Mouse (Mus musculus) layer of hippocampus, adult 18-20 months (tissue): ENCODE measurements at regions not wholly inside any gene's neighbourhood (a gene's known extent, or its start where the extent isn't known, plus 50 kb on each side); places are given as distances from the start of the nearest gene placed in this dataset.

Experiments used
- DNase-seq, 2 experiments: peaks; one replicate each; pipeline ENCODE4 v3.0.0; 2022; ENCODE audit warnings: low spot score in 2 of 2

DNA sequence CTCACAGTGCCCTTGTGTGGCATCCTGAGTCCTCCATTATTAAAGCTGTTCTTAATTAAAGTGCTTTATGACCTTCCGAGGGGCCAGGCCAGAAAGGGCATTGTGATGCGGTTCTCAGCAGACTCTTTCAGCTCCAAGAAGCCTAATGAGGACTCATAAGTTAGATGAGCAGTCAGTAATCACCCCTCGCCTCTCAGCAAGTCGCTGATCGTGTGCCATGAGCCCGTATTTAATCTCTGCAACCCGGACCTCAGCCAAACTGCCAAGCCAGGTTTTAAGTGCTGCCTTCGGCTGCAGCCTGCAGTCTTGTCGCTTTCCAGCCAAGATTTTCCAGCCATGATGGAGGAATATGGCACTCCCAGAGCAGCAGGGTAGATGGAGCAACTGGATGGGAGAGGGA, 56.1 kb upstream of the Rbfox1 start:
- no peak for DNase-seq

DNA sequence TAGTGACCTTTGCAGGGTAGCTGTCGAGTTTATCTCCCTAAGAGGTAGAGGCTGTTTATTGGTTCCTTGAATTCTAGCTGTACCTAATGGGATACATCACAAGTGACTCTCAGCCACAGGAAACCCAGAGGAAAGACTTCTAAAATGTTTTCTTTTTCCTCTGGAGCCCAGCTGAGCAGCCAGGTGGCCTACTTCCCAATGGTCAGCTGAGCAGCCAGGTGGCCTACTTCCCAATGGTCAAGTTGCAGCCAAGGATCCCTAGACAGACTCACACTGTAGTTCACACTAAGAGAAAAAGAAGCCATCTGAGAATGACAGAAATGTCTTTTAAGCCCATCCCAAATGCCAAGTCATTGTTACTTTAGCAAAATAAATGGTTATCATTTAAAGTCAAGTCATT, 61.8 kb upstream of the Rbfox1 start:
- no peak for DNase-seq

DNA sequence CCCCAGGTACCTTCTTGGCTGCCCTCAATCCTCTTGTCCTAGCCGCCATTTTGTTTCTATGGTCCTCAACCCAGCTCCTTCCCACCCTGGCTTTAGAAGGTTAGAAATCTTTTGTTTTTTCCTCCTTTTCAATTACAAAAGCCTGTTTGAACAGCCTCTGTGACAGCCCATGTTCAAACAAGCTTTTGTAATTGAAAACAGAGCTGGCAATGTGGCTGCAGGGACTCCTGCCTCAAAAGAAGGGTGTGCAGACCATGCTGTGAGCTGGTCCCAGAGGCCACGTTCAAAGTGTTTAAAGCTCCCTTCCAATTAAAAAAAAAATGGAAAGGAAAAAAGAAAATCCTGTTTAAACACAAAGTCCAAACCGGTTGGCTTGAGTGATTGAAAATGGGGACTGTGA, 68.0 kb upstream of the Rbfox1 start:
- DNase-seq: no peak

DNA sequence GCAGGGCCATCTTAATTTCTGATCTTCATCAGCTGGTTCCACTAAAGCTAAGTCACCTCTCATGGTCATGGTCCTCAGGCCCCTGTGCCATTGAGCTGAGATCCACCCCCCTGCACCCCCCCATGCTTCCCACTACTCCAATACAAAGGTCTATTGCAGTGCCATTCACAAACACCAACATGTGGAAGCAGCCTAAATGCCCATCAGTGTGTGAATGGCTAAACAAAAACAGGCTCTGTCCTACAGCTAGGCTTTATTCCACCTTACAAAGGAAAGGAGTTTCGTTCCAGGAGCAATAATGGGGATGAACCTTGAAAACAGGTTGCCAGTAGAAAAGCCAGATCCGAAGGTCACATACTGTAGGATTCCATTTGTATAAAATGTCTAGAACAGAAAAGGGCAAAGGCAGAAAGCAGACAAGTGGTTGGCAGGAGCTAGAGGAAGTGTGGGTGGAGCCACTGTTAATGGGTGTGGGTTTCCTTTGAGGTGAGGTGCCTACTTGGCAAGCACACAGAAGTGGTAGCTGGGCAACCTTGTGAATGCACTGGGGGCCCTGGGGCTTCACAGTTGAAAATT, 72.8 kb upstream of the Rbfox1 start:
- DNase-seq: no peak

DNA sequence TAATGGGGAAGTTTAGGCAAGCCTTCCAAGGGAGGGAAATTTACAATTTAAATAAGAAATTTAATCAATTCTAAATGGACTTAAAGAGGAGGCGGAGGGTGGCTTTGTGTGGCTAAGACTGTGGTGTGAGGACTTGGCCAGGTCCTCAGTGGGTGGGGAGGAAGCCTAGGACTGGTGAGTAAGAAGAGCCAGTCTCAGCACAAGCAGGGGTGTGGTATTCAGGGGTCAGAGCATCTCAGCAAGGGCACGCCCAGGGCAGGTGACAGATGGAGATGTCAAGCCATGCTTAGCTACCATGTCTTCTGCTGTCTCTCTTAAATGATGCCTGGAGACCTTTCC, 73.5 kb upstream of the Rbfox1 start:
- DNase-seq: no peak

DNA sequence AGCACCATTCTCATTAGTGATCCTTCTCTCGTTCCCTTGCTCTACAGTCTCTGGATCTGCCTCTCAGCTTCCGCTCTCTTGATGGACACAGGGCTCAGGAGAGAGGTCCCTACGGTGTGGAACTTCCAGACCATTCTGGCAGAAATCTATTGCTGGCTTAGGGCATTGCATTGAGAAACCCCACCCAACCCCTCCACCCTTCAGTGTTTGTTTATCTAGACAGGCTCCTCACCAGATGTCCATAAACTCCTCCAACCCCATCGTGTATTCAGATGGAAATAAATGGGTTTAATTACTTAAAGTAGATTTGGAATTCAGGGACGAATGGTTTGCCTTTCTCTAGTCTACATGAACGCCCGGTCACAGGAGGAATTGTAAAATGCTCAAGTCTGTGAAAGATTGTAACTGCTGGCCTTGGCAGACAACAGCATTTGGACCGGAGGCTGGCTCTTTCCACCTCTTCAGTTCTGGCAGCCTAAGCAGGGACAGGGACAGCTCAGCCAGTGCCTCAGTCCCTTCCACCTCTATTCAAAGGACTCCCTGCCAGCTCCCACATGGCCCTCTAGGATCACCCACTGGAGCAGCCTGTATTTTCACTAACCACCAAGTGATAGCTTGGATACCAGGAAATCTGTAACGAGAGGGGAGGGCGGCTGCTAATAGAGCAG, 74.0 kb upstream of the Rbfox1 start:
- no peak for DNase-seq

DNA sequence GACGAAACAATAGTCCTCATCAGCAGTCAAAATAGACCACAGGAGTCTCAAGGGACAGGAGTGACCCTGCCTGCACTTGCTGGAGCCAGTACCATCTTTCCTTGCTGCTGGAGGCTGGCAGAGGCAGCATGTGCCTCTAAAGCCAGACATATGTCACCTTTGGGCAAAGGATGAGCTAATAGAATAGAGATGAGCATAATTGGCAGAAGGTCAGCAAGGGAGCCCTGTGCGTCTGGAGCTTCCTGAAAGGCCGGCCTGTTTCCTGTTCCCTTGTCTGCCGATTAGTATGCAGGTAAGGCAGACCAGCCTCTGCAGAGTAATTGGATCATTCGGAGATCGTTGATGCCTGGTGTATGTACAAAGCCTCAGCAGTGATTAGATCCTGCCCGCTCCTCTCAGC, 87.0 kb upstream of the Rbfox1 start:
- no peak for DNase-seq

DNA sequence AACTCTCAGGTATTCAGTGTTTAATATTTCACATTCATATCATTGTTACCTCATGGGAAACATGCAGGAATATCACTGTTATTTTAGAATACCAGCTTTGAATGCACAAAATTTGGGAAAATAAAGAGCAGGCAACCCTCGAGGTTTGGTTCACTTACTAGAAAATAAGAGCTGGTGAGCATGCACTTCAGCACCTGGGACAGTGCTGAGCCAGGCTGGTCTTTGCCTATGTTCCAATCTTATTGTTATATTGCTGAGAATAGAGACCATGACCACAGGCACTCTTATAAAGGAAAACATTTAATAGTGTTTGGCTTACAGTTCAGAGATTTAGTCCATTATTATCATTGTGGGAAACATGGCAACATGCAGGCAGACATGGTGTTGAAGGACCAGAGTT, 92.9 kb upstream of the Rbfox1 start:
- DNase-seq: no peak

DNA sequence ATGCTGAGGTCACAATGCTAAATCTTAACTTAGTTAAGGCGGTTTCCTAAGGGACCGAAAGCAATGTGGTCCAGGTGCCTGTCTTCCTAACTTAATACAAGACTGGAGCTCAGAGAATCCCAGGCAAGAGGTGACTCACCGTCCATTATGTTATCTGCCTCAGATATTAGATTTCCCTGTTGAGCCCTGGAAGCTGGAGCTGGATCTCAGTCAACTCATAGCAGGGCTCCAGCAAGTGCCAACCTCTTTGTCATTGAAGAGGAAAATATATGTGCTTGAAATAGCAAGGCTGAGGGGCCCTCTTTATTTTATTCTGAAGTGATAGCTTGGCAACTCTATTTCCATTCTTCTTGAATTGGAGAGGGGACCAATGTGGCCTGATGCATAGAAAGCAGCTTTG, 95.0 kb upstream of the Rbfox1 start:
- no peak for DNase-seq

DNA sequence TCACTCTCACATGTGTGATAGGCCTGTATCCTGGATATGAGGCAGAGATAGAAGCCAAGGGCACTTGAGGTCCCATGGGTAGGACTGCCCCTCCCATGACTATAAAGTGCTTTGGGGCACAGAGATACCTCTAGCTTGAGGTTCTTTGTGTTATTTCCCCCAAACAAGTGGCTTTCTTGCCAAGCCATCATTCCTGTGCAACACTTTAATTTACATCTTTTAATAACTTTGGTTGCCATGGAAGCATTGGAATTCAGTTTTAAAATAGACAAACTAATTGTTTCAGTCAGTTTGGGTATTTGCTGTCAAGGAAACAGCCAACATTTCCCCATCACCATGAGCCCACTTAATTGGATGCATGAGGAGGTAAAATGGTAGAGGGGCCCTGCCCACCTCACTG, 97.9 kb upstream of the Rbfox1 start:
- DNase-seq: peak in 1 of 2 experiments; percentile 52

DNA sequence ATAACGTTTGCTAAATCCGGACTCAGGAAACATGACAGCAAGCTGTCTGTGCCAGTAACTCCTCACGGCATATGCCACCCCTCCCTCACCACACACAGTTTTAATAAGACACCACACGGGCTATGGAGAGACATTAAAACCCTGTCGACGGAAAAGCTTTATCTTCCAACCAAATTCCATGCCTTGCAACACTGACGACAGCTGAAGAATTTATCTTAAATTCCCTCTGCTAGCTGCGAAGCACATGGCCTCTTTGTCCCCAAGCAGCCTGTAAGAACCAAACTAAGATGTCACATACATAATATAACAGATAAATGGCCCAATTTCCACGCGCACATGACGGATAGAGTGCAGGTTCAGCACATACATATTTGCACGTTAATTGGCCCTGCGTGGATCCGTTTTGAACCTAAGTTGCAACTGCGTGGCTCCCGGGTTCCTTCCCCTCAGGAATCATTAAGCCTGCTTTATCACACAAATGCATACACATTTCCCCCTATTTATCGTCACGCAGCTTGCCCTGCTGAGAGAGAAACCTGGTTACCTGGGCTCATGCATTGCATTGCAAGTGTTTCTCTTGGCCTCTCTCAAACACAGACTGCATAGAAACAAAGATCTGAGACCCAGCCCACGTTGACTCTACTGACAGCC, 118.3 kb upstream of the Rbfox1 start:
- peak; percentile 82 to 90 for DNase-seq

DNA sequence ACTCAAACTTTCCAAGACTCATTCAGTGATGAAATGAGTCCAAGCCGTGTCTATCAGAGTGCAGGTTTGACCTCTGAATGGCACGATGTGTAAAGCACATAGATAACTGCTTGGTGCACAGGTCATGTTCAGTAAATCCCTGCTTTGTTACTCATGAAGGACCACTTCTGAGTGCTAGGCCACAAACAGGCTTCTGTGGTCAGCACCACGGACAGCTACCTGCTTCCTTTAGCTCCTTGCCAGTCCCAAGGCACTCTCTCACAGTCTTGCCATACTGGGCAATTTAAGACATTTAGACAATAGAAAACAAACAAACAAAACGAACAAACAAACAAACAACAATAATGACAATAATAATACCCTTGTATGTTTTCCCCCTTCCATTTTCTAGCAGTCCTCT, 120.0 kb upstream of the Rbfox1 start:
- no peak for DNase-seq

DNA sequence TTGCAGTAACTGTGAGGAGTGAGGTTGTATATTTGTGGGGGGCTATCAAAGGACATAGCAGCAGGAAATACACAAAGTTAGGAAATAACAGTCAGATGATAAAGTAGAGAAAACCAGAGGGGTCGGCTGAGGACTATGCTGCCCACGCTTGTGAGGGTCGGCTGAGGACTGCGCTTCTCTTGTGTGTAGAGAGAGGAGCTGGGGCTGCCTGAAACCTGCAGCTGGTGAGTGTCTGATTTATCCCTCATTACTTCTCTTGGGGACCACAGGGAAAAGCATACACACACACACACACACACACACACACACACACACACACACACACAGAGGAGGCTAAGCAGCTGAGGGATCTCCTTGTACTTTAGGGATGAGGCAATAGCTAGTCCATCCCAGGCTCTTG, 124.3 kb upstream of the Rbfox1 start:
- no peak for DNase-seq

DNA sequence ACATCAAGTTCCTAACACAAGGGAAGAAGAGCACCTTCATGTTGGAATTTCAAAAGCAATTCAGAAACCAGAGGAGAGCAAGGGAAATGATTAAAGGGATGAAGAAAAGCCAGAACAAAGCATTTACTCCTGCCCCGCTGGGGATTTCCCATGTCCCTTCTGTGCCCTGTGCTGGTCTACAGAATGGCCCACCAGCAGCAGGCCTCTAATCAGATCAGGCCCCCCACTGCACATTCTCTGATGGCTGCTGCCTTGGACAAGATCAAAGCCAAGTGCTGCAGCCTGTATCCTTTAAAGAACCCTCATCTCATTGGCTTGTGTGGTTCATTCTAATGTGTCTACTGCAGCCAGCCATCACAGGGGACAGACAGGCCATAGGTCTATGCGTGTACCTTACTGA, 126.1 kb upstream of the Rbfox1 start:
- DNase-seq: no peak

DNA sequence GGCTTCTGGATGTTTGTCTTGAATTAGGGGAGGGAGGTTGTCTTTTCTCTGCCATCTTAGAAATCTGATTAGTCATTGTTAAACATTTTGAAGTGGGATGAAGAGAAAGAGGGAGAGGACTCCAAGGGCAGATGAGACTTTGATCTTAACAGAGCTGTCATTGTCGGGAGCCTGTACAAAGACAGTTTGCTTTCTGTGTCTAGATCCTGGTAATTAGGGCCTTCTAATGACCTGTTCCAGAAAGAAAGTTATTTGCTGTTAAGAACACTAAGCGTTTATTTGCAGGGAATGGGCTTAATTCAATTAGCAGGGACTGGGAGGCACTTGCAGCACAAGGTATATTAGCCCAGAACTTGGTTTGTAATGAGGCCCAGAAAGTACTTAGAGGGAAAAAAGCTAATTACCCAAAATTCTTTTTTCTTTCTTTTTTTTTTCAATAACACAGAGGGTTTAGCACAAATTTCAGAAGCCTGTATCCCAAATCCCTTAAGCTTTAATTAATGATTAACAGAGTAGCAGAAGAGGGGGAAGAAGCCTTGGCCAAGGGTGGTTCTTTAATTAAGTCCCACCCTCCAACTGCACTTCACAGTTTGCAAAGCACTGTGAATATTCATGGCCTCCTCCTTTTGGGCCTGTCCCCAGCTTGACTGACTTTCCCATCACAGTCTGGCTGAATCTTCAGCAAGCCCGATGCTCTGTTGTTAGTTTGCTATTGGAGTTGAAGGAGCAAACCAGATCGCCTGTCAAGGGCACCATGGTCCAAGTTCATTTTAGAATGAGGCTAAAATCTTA, 142.2 kb upstream of the Rbfox1 start:
- DNase-seq: no peak

DNA sequence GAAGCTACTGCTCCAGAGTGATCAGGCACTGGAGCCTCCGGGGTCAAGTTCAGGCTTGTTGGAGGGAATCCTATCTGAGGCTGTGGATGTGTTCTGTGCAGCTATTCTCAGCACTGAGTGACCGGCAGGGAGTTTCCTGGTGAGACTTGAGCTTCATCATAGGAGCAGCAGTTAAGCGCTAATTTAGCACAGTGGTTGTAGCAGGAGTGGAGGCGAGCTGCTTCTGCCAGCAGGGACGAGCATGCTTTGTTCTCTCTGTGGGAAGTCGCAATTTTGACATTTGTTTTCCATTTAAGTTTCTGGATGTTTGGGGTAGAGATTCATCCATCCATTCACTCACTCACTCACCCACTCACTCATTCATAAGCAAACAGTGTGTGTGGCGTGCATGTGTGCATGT, 144.4 kb upstream of the Rbfox1 start:
- peak; percentile 45 to 71 for DNase-seq

DNA sequence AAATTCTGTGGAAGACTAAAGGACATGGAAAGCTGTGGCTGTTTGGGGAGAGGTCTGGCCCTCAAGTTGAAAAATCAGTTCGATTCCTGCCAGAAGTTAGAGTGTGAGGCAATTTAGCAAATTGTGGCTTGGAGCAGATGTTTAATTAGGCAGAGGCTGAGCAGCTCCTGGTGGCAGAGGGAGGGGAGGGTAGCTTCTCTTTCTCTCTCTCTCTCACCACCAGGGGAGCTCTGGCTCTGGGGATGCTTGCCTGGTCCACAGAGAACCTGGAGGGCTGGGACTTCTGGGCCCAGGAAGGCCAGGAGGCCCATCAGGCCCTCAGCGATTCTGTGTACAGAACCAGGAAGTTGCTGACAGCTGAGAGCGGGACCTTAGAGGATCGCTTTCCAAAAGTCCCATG, 151.5 kb upstream of the Rbfox1 start:
- no peak for DNase-seq

DNA sequence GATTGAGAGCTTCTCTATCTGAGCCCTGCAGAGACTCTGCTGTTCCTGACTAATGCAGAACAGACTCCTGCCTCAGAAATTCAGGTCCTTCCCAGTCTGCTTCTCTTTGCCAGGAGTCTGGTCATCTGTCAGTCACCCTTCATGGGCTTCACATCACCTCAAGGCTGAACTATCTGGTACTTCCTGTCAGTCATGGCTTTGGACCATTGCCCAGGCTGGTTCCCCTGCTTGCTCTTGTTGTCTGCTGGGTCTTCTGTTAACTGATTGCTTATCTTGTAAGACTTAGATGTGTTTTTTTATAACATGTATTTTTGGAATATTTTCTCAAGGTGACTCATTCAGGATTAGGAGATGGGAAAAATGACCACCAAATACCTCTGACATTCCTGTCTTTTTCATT, 162.6 kb upstream of the Rbfox1 start:
- no peak for DNase-seq

DNA sequence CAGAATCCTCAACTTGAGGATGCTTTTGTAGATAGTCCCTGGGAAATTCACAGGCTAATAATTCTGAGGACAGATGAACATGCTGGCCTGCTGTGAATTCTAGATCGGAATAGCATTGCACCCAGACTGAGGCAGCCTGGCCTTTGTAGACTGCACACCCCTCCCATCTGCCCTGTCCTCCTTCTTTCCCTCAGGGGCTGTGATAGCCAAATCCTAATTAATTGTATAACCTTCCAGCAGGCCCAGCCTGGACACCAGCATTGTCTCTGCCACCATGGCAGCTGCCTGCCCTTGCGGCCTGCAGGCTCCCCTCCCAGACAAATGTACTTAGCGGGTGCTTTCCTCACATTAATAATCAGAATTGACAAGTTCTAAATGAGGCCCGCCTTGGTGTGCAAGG, 171.7 kb upstream of the Rbfox1 start:
- DNase-seq: no peak

DNA sequence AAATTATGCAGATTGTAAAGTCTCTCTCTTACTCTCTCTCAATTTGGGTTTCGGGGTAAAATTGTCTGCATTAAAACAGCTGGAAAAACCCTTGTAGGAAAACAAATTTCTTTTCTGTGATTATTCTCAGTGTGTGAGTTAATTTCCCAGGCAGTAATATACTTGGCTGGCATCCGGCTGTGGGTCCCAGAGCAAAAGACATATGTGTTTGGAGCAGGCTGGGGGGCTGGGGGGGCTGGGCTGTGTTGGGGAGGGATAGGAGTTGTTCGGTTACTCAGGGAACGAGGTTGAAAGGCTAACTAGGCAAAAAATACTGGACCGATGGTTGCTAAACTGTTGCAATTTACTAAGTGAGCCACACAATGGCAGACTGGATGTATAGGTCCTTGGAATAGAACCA, 175.3 kb upstream of the Rbfox1 start:
- DNase-seq: no peak

DNA sequence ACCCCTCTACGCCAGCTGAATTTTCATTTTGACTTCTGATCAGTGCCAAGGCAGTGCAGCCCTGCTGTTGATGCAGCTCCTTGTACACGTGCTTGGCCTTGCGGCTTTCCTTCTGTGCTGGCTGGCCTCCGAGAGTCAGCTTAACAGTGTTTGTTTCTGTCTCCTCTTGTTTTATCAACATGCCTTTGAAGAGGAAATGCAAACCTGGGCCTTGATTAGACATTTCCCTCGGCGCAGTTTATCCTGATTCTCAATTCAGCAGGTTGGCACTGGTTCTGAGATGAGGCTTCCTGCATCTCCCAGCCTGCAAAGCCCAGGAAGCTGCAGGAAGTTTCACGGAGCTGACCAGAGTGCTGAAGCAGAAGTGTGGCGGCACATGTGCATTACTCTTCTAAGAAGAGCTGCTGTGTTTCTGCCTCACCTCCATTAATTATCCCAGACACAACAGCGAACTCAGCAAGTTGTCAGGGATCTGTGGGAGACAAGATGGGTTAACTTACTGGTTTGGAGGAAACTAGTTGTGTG, 184.4 kb upstream of the Rbfox1 start:
- no peak for DNase-seq

DNA sequence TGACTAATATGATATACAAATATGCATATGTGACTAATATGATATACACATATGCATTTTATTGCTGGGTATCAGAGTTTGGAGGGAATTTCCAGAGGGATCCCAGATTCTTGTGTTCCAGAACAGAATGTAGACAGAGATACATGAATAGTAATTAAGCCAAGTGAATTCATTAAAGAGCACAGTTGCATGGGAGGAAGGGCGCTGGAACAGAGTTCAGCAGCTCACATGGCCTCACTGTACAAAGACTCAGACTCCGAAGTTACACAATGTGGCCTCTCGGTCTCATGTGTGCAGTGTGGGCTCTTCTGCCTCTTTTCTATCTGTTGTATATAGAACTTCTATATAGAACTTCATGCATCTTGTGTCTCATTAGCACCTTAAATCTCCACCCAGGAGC, 196.8 kb upstream of the Rbfox1 start:
- peak in 1 of 2 experiments; percentile 48 for DNase-seq
